Mouse (Mus musculus) cortical plate, adult 2 months (tissue): ENCODE measurements around the gene Uggt2. TPM values are rescaled to one million over a fixed set of nuclear protein-coding genes. Genes with fewer than 3 reads are reported as not detected.

ENCODE experiments used
- H3K27ac ChIP-seq: fragments of 200-500 bp; 2 replicates; pipeline ENCODE4 v1.5.1; 2012; ENCODE audit warnings: low read length, control low read depth, inconsistent platforms; ENCODE audit not compliant: insufficient read depth
- H3K4me1 ChIP-seq: fragments of 200-500 bp; 2 replicates; pipeline ENCODE4 v1.6.1; 2011; ENCODE audit warnings: low read length; ENCODE audit not compliant: control insufficient read depth, insufficient read depth
- H3K4me3 ChIP-seq: fragments of 200-500 bp; 2 replicates; pipeline ENCODE4 v1.5.1; 2011; ENCODE audit warnings: mild to moderate bottlenecking, low read length, control low read depth; ENCODE audit not compliant: insufficient read depth
- CTCF ChIP-seq: fragments of 200-500 bp; IDR thresholded peaks from 2 replicates; pipeline ENCODE4 v1.5.1; 2011; ENCODE audit warnings: mild to moderate bottlenecking, control low read depth, low read length; ENCODE audit not compliant: insufficient read depth; ENCODE audit errors: extremely low read depth
- POLR2A ChIP-seq: fragments of 200-500 bp; IDR thresholded peaks from 2 replicates; pipeline ENCODE4 v1.6.1; 2011; ENCODE audit warnings: mild to moderate bottlenecking, low read length, control low read depth; ENCODE audit not compliant: insufficient read depth; ENCODE audit errors: extremely low read depth
- polyA plus RNA-seq: library from polyadenylated mRNA; depleted of rRNA; stranded (reverse); fragments of >200 nt; gene quantifications from 2 replicates; pipeline ENCODE4 v1.2.3, GENCODE M21; 2012

The Uggt2 gene
- polyA plus RNA-seq, 1 experiment: 48.1 TPM

GRCm38 (mm10) chr14:118977136-118977816 lies 122.0 kb downstream of the Uggt2 start:
- no peak overlapping the region for H3K27ac ChIP-seq
- H3K4me1 ChIP-seq: peaks cover 2% of the 10 kb centered on the region; the same call in 1 of the 2 replicates
- no peak overlapping the region for H3K4me3 ChIP-seq
- TF ChIP-seq CTCF (no peak), POLR2A (no peak)

- H3K4me3 ChIP-seq: no peak overlapping the region
- no peak overlapping the region for H3K27ac ChIP-seq
- no peak for TF ChIP-seq POLR2A
- no peak for TF ChIP-seq CTCF
- no peaks in the 10 kb centered on the region; the same call in 1 of the 2 replicates for H3K4me1 ChIP-seq
Measured at GRCm38 (mm10) chr14:118972268-118972667, 127.0 kb downstream of the Uggt2 start.

- Histone ChIP-seq H3K4me3 (no peak overlapping the region), H3K4me1 (no peaks in the 10 kb centered on the region; the same call in 1 of the 2 replicates), H3K27ac (no peak overlapping the region)
- TF ChIP-seq CTCF (no peak), POLR2A (no peak)
Measured at GRCm38 (mm10) chr14:118967646-118968045, 131.6 kb downstream of the Uggt2 start.

- Histone ChIP-seq H3K4me3 (no peak overlapping the region), H3K4me1 (no peaks in the 10 kb centered on the region), H3K27ac (no peak overlapping the region)
- TF ChIP-seq POLR2A (no peak), CTCF (no peak)
Measured at GRCm38 (mm10) chr14:118965356-118966000, 133.8 kb downstream of the Uggt2 start.

GRCm38 (mm10) chr14:118958010-118958409 lies 141.2 kb downstream of the Uggt2 start:
- no peak for TF ChIP-seq POLR2A
- no peak for TF ChIP-seq CTCF
- Histone ChIP-seq H3K4me1 (no peaks in the 10 kb centered on the region), H3K4me3 (no peak overlapping the region), H3K27ac (no peak overlapping the region)

GRCm38 (mm10) chr14:118951912-118952583 lies 147.2 kb downstream of the Uggt2 start:
- Histone ChIP-seq H3K4me1 (peaks cover 5% of the 10 kb centered on the region), H3K4me3 (no peak overlapping the region), H3K27ac (no peak overlapping the region)
- TF ChIP-seq CTCF (no peak), POLR2A (no peak)

GRCm38 (mm10) chr14:118948841-118949240 lies 150.4 kb downstream of the Uggt2 start:
- no peak overlapping the region for H3K4me3 ChIP-seq
- no peak overlapping the region for H3K27ac ChIP-seq
- TF ChIP-seq CTCF: no peak
- TF ChIP-seq POLR2A: no peak
- H3K4me1 ChIP-seq: peaks cover 5% of the 10 kb centered on the region

GRCm38 (mm10) chr14:118944702-118945101 lies 154.5 kb downstream of the Uggt2 start:
- no peak overlapping the region for H3K27ac ChIP-seq
- no peak overlapping the region for H3K4me3 ChIP-seq
- H3K4me1 ChIP-seq: peaks cover 4% of the 10 kb centered on the region
- TF ChIP-seq POLR2A: no peak
- TF ChIP-seq CTCF: no peak

- TF ChIP-seq CTCF (no peak), POLR2A (no peak)
- H3K4me1 ChIP-seq: peaks cover 6% of the 10 kb centered on the region
- H3K27ac ChIP-seq: no peak overlapping the region
- H3K4me3 ChIP-seq: no peak overlapping the region
Measured at GRCm38 (mm10) chr14:118942076-118942475, 157.2 kb downstream of the Uggt2 start.
